Mouse (Mus musculus): ENCODE measurements around the gene Cox17. TPM values are rescaled to one million over a fixed set of nuclear protein-coding genes. Genes with fewer than 3 reads are reported as not detected.
A peak's percentile ranks its signal among the peaks of the same experiment; 100 is the strongest.

Cox17 gene
- total RNA-seq, 4 experiments from 2014 or later = 100 to 149 (median 127) TPM

DNA sequence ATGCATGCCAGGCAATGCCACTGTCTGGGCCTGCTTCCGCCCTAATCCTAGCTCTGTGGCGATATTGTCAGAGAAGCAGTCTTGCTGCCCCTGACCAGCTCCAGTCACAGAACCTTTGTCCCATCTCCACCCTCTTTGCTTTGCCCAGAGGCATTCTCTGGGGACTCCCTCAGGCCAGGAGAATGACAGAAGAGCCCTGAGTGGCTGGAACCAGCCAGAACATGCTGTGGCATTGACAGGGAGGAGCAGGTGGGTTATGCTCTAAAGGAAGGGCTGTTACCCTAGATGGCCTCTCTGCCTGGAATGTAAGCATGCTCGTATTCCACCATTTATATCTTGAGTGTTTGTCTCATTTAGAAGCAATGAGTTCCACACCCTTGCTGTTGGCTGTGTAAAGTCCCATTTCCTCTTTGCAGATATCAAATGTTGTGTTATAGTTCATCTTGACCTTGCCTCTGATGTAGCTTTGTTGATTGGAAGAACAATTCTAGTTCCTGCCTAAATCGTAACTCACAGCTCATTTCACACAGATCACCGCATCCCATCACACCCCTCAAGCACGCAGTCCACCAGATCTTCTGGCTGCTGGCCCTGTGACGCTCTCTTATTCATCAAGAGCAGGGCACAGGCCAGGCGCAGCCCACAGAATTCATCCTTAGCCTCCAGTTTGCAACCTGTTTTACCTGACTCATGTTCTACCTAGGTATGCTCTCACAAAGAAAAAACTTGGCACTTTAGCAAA is 24.0 kb downstream of the Cox17 start:
- DNase-seq (ENCODE audit: low spot score in 2 of 2) = no peak

GRCm38 (mm10) chr16:38371705-38372296 is 25.0 kb downstream of the Cox17 start:
- DNase-seq (ENCODE audit: low spot score in 2 of 2) = no peak

DNA sequence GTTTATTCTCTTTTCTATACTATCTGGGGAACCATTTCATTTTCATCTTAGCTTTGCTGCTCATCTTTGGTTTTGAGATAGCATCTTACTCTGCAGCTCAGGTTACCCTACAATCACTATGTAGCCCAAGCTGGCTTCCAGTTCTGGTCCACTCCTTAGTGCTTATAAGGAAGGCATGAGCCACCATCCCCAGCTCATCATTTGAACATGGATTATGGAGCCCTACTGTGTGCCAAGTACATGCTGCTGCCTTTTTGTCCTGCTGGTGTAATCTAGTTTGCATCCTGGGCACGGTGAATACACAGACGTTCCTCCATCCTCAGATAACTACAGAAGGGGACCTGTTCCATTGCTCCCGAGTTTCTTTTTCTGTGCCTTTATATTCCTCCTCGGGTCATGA is 26.1 kb downstream of the Cox17 start:
- no peak for DNase-seq (ENCODE audit: low spot score in 2 of 2)

DNA sequence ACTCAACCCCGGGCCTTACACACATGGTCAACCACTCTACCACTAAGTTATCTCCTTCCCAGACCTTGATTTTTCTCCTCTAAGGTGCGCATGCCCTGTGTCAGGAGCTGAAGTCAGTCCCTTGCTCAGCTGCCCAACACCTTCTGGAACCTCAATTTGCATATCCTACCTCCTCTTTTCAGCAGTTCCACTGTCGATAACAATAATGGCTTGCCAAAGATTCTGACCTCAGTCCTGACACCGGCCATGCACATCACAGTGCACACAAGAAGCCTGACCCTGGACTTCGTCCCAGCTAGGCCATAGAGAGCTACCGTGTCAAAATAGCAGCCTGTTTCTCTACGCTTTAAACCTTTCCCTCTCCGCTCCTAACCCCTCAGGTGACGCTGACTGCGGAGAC is 26.6 kb downstream of the Cox17 start:
- no peak for DNase-seq (ENCODE audit: low spot score in 2 of 2)

DNA sequence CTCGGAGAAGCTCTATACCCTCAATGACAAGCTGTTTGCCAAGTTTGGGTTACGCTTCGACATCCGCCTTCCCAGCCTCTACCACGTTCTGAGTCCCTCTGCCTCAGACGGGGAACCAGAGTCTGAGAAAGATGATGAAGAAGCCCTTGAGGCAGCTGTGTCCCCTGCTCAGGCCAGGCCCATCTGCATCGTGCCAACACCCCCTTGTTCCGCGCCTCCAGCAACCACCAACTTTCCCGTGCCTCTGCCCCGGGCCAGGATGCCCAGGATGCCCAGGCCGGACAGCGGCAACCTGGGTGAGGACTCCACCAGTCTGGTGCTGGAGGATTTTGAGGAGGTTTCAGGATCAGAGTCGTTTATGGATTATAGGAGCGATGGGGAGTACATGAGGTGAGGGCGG is 27.1 kb downstream of the Cox17 start:
- no peak for DNase-seq (ENCODE audit: low spot score in 2 of 2)

- no peak for DNase-seq (ENCODE audit: low spot score in 2 of 2)
Measured at GRCm38 (mm10) chr16:38374379-38375140, 27.8 kb downstream of the Cox17 start.

- DNase-seq (ENCODE audit: low spot score in 2 of 2) = no peak
Measured at GRCm38 (mm10) chr16:38375182-38375581, 28.4 kb downstream of the Cox17 start.

DNA sequence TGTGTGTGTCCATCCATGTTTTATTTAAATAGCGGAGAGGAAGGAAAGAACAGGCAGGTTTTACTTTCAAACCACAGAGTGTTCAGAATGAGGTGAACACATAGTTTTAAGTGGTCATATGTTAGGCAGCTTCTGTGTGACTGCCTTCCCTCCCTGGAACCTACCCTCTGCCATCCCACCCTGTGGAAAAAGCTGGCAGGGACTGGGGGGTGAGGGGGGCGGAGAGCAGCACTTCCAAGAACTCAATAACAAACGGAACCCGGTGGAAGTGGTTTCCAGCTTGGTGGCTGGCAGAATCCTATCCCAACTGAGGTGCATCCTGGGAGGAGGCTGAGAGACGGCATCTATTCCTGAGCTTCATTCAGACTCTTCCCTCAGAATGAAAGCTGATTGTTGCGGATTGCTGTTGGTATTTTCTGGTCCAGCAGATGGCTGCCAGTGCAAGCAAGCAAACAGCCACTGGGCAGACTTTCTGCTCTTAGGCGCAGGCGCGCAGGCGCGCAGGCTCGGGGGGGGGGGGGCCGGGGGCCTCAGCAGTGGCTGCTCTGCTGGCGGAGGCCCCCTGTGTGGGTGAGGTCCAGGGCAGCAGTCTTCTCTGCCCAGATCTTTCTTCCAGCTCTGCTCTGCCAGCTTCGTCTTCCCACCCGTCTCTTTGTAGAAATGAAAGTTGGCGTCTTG is 29.5 kb downstream of the Cox17 start:
- DNase-seq (ENCODE audit: low spot score in 2 of 2) = peak in 1 of 2 experiments; percentile 47

DNA sequence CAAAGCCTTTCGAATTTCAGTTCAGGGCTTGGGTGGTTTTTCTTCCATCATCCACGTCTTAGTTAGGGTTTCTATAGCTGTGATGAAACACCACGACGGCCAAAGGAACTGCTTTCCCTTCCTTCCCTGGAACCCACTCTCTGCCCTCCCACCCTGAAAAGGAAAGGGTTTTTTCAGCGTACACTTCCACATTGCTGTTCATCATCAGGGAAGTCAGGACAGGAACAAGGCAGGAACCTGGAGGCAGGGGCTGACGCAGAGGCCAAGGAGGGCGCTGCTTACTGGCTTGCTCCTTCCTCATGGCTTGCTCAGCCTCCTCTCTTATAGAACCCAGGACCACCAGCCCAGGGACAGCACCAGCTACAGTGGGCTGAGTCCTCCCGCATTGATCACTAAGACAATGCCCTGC is 30.1 kb downstream of the Cox17 start:
- no peak for DNase-seq (ENCODE audit: low spot score in 2 of 2)

DNA sequence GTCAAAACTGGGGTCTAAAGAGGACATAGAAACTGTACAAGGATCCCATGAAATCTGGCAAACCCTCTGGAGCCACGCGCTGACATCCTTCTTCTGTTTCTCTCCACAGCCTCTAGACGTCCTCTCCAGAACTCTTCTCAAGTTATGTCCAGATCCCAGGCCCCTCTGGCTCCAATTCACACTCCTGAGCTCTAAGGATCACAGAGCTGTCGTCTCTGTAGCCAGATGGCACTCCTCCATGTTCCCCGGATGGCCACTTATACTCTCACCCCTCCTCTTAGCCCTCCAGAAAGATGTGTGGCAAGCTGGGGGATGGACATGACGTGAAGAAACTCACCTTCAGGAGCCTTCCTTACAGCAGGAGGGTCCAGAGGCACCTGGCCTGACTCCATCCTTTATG is 30.8 kb downstream of the Cox17 start:
- no peak for DNase-seq (ENCODE audit: low spot score in 2 of 2)

DNA sequence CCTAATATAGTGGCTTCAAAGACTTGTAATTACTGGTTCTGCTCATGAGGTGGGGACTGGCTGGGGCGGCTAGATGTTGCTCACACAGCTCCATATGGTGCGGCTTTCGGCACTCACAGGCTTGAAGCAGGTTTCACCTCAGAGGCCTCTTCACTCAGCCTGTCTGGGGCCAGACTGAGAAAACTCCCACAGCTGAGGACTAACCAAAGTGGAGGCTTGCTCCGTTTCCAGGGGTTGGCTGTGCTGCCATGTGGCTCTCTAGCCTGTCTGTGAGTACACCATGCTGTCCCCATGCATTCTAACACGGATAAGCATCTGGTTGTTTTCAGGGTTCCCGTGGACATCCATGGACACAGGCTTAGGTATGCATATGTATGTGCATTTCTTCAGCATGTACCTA is 31.8 kb downstream of the Cox17 start:
- DNase-seq (ENCODE audit: low spot score in 2 of 2) = no peak

DNA sequence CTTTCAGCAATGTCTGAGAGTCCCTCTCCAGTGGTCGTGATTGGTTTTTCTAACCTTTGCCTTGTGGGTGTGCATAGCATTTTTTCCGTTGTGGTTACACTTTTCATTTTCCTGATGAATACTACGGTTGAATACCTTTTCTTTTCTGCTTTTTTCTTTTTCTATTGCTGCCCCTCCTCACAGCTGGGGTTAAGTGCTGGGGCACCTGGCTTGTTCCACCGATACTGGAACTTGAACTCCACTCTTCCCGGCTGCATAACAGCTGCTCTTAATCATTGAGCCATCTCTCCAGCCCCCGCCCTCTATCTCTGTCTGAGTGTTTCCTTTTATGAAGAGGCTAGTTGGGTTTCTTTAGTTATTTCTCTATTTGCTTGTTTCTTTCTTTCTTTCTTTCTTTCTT is 32.3 kb downstream of the Cox17 start:
- no peak for DNase-seq (ENCODE audit: low spot score in 2 of 2)

DNA sequence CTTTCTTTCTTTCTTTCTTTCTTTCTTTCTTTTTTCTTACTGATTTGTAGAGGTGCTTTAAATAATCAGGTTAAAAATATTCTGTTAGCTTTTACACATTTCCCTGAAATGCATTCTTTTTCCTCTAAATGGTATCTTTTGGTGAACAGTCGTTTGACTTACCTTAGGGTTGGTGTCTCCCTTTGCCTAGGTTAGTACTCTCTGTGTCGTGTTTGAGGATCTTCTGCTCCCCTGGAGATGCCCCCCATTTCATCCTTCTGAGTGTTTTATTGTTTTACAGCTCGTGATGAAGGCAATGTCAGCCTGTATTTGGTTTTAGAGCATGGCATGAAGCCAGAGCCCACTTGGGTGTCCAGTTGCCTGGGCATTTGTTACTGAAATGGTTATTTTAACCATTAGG is 32.7 kb downstream of the Cox17 start:
- no peak for DNase-seq (ENCODE audit: low spot score in 2 of 2)

- no peak for DNase-seq (ENCODE audit: low spot score in 2 of 2)
Measured at GRCm38 (mm10) chr16:38379926-38380325, 33.1 kb downstream of the Cox17 start.

GRCm38 (mm10) chr16:38383683-38384082 is 36.9 kb downstream of the Cox17 start:
- no peak for DNase-seq (ENCODE audit: low spot score in 2 of 2)

- no peak for DNase-seq (ENCODE audit: low spot score in 2 of 2)
Measured at GRCm38 (mm10) chr16:38385184-38385634, 38.4 kb downstream of the Cox17 start.

GRCm38 (mm10) chr16:38385700-38386099 is 38.9 kb downstream of the Cox17 start:
- DNase-seq (ENCODE audit: low spot score in 2 of 2) = no peak

GRCm38 (mm10) chr16:38387389-38387788 is 40.6 kb downstream of the Cox17 start:
- DNase-seq (ENCODE audit: low spot score in 2 of 2) = no peak

GRCm38 (mm10) chr16:38388757-38389156 is 42.0 kb downstream of the Cox17 start:
- DNase-seq (ENCODE audit: low spot score in 2 of 2) = no peak

DNA sequence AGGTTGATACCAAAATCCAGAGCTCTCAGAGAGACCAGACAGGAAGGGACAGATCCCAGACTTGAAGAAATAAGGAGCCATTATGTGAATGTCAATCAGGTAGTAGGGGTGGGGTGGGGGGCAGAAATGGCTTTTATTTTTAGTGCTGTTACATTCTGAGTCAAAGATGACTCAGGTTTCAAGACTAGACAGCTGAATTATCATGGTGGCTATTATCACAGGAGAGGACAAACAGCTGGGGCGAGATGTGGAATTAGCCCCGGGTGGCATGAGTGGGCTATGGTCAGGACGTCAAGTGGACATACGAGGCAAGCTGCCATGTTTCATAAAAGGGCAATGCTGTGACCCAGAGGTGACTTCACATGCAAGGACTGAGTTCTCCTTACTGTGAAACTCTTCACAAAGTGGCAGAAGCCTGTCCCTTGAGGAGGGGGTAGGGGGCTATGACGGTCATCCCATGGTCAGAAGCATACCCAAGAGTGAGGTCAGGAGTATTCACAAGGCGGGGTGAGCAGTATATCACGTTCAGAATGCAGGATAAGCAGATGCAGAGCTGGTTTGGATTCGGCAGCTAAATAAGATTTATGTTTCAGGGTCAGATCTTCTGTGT is 42.6 kb downstream of the Cox17 start:
- no peak for DNase-seq (ENCODE audit: low spot score in 2 of 2)

GRCm38 (mm10) chr16:38390322-38390721 is 43.5 kb downstream of the Cox17 start:
- DNase-seq (ENCODE audit: low spot score in 2 of 2) = no peak

Data from left cerebral cortex, adult 8-10 months (tissue).